Mouse (Mus musculus) cerebellum, adult 2 months (tissue): Measurements from ENCODE around the gene Atp9a. TPM values are rescaled to one million over a fixed set of nuclear protein-coding genes. Genes with fewer than 3 reads are reported as not detected.

Experiments
- DNase-seq, 2 experiments: peaks; one replicate each; pipeline ENCODE4 v3.0.0; 2021
- H3K27ac ChIP-seq: fragments of 200-500 bp; 2 replicates; pipeline ENCODE4 v1.5.1; 2012; ENCODE audit warnings: low read length, control low read depth, inconsistent platforms; ENCODE audit not compliant: insufficient read depth
- H3K27me3 ChIP-seq: fragments of 200-500 bp; 2 replicates; pipeline ENCODE4 v1.6.1; 2012; ENCODE audit warnings: inconsistent platforms, mild to moderate bottlenecking, low read length, moderate library complexity; ENCODE audit not compliant: control insufficient read depth, insufficient read depth
- H3K4me1 ChIP-seq: fragments of 200-500 bp; 2 replicates; pipeline ENCODE4 v1.6.1; 2011; ENCODE audit warnings: low read length; ENCODE audit not compliant: control insufficient read depth, insufficient read depth
- H3K4me3 ChIP-seq: fragments of 200-500 bp; replicated peaks from 2 replicates; pipeline ENCODE3; 2011; ENCODE audit warnings: mild to moderate bottlenecking, low read depth, low read length, control low read depth; ENCODE audit not compliant: insufficient read depth
- CTCF ChIP-seq: fragments of 200-500 bp; IDR thresholded peaks from 2 replicates; pipeline ENCODE4 v1.5.1; 2011; ENCODE audit warnings: low read depth, mild to moderate bottlenecking, control low read depth, low read length, moderate library complexity, borderline replicate concordance; ENCODE audit not compliant: insufficient read depth
- POLR2A ChIP-seq: fragments of 200-500 bp; IDR thresholded peaks from 2 replicates; pipeline ENCODE4 v1.6.1; 2011; ENCODE audit warnings: low read length, control low read depth, borderline replicate concordance; ENCODE audit not compliant: insufficient read depth
- WGBS: fragments of 180-500 bp; shearing (Covaris S2); methylation state at CpG from one replicate; pipeline ENCODE4 v1.1.7; 2018; 5-methylcytosine and 5-hydroxymethylcytosine counted together
- polyA plus RNA-seq: library from polyadenylated mRNA; depleted of rRNA; stranded (reverse); fragments of >200 nt; gene quantifications from 2 replicates; pipeline ENCODE4 v1.2.3, GENCODE M21; 2012; rRNA removed

The Atp9a gene
- polyA plus RNA-seq, 1 experiment = 321 TPM

- H3K27ac ChIP-seq = no peak overlapping the region
- peaks cover 28% of the 10 kb centered on the region for H3K4me1 ChIP-seq
- H3K4me3 ChIP-seq = no peak overlapping the region
- DNase-seq = no peak
- no peaks in the 10 kb centered on the region for H3K27me3 ChIP-seq
- WGBS = 19% methylated on average over 21 of the region's 21 CpGs
- no peak for TF ChIP-seq CTCF
- no peak for TF ChIP-seq POLR2A
These were observed 152.6 kb downstream of the Atp9a start for GRCm38 (mm10) chr2:168589368-168590167.

GRCm38 (mm10) chr2:168588591-168589367 is 153.4 kb downstream of the Atp9a start:
- H3K4me3 ChIP-seq = no peak overlapping the region
- WGBS = 16% methylated on average over 11 of the region's 11 CpGs
- peak in 1 of 2 experiments; percentile 46 for DNase-seq

GRCm38 (mm10) chr2:168587159-168587558 is 155.1 kb downstream of the Atp9a start:
- no peak overlapping the region for H3K27ac ChIP-seq
- no peak for TF ChIP-seq POLR2A
- no peak for TF ChIP-seq CTCF
- 74% methylated on average over 8 of the region's 8 CpGs for WGBS
- no peak overlapping the region for H3K4me3 ChIP-seq
- peaks cover 27% of the 10 kb centered on the region for H3K4me1 ChIP-seq
- no peak for DNase-seq
- no peaks in the 10 kb centered on the region for H3K27me3 ChIP-seq

More at GRCm38 (mm10) chr2:168588591-168589367, 153.4 kb downstream of the Atp9a start:
- H3K27me3 ChIP-seq = no peaks in the 10 kb centered on the region
- no peak overlapping the region for H3K27ac ChIP-seq
- TF ChIP-seq CTCF (no peak), POLR2A (no peak)
- H3K4me1 ChIP-seq = peaks cover 31% of the 10 kb centered on the region

GRCm38 (mm10) chr2:168586512-168586911 is 155.7 kb downstream of the Atp9a start:
- peaks cover 27% of the 10 kb centered on the region for H3K4me1 ChIP-seq
- no peak overlapping the region for H3K4me3 ChIP-seq
- H3K27ac ChIP-seq = no peak overlapping the region
- no peak for DNase-seq
- TF ChIP-seq POLR2A (no peak), CTCF (no peak)
- 76% methylated on average over 12 of the region's 12 CpGs for WGBS
- no peaks in the 10 kb centered on the region for H3K27me3 ChIP-seq

- Histone ChIP-seq H3K4me3 (no peak overlapping the region), H3K4me1 (peaks cover 27% of the 10 kb centered on the region), H3K27me3 (no peaks in the 10 kb centered on the region), H3K27ac (no peak overlapping the region)
- DNase-seq = peak; percentile 88 to 94
- 12% methylated on average over 6 of the region's 6 CpGs for WGBS
- TF ChIP-seq CTCF (no peak), POLR2A (no peak)
These were observed 157.4 kb downstream of the Atp9a start for GRCm38 (mm10) chr2:168584857-168585256.

Other genes starting within 250 kb of the Atp9a start
- 24.0 and 26.0 TPM in 2 replicates for gene Nfatc2, start 140.8 kb downstream of the Atp9a start, polyA plus RNA-seq
- gene Sall4, start 25.5 kb upstream of the Atp9a start, polyA plus RNA-seq = 0.13 and 0.28 TPM in 2 replicates
- 18.6 and 19.8 TPM in 2 replicates for gene Zfp64, start 213.2 kb upstream of the Atp9a start, polyA plus RNA-seq